Mouse (Mus musculus) heart, postnatal 0 days (tissue): ENCODE data around the gene 9830107B12Rik. TPM values are rescaled to one million over a fixed set of nuclear protein-coding genes. Genes with fewer than 3 reads are reported as not detected.

Source experiments
- ATAC-seq: fragments of 200-750 bp; cut with Nextera tagmentation; 2 replicates; pipeline ENCODE4 v1.8.0; 2017; ENCODE audit warnings: low read depth, moderate number of reproducible peaks, moderate library complexity; ENCODE audit not compliant: insufficient read depth
- DNase-seq: peaks from one replicate; pipeline ENCODE4 v3.0.0-alpha.2; 2016; ENCODE audit warnings: low spot score
- H3K27ac ChIP-seq: fragments of 300-500 bp; sonication (generic); 2 replicates; pipeline ENCODE4 v1.5.1; 2014; ENCODE audit warnings: low read depth, mild to moderate bottlenecking
- H3K27me3 ChIP-seq: fragments of 300-500 bp; sonication (generic); 2 replicates; pipeline ENCODE4 v1.6.1; 2014; ENCODE audit warnings: low read length, mixed read lengths; ENCODE audit not compliant: control insufficient read depth, insufficient read depth
- H3K36me3 ChIP-seq: fragments of 300-500 bp; sonication (generic); replicated peaks from 2 replicates; pipeline ENCODE4 v1.6.1; 2014; ENCODE audit warnings: low read length, mixed read lengths; ENCODE audit not compliant: control insufficient read depth, insufficient read depth
- H3K4me1 ChIP-seq: fragments of 300-500 bp; sonication (generic); 2 replicates; pipeline ENCODE4 v1.6.1; 2014; ENCODE audit warnings: antibody characterized with exemption; ENCODE audit not compliant: control insufficient read depth, insufficient read depth
- H3K4me2 ChIP-seq: fragments of 300-500 bp; sonication (generic); 2 replicates; pipeline ENCODE4 v1.6.1; 2014; ENCODE audit warnings: low read depth, mild to moderate bottlenecking, low read length, moderate library complexity
- H3K4me3 ChIP-seq: fragments of 300-500 bp; sonication (generic); 2 replicates; pipeline ENCODE4 v1.5.1; 2014; ENCODE audit warnings: low read depth, low read length
- H3K9ac ChIP-seq: fragments of 300-500 bp; sonication (generic); replicated peaks from 2 replicates; pipeline ENCODE4 v1.6.1; 2014; ENCODE audit warnings: low read depth, low read length, mixed read lengths
- H3K9me3 ChIP-seq: fragments of 300-500 bp; sonication (generic); replicated peaks from 2 replicates; pipeline ENCODE4 v1.6.1; 2016; ENCODE audit warnings: low read length; ENCODE audit not compliant: control insufficient read depth
- CTCF ChIP-seq: IDR thresholded peaks from 2 replicates; pipeline ENCODE4 v1.5.1; 2016; ENCODE audit warnings: antibody characterized with exemption, control low read depth, low read depth
- EP300 ChIP-seq: IDR thresholded peaks from 2 replicates; pipeline ENCODE4 v1.6.1; 2016; ENCODE audit warnings: antibody characterized with exemption, low read depth
- WGBS: fragments of 180-500 bp; shearing (Covaris S2); extraction: QIAGEN DNeasy Blood & Tissue Kit; methylation state at CpG from one replicate; pipeline ENCODE4 v1.1.7; 2014; 5-methylcytosine and 5-hydroxymethylcytosine counted together
- polyA plus RNA-seq: library from polyadenylated mRNA; unstranded; fragments of >200 nt; fragmentation: Nextera tagmentation; extraction: Ambion mirVana; gene quantifications from 2 replicates; pipeline ENCODE4 v1.2.1, GENCODE M21; 2015
- total RNA-seq: library from RNA; depleted of rRNA; stranded (reverse); fragments of >200 nt; gene quantifications from 2 replicates; pipeline ENCODE4 v1.2.3, GENCODE M21; 2014; ENCODE audit warnings: low replicate concordance

The 9830107B12Rik gene
- total and polyA plus RNA-seq, 2 experiments from 2014 or later: 0.08 TPM; not detected in 1

- H3K36me3 ChIP-seq: no peaks in the 10 kb centered on the region
- no peaks in the 10 kb centered on the region for H3K27me3 ChIP-seq
- no peak for TF ChIP-seq EP300
- TF ChIP-seq CTCF: no peak
- WGBS: 58% methylated on average over 4 of the region's 4 CpGs
- H3K9me3 ChIP-seq: no peaks in the 10 kb centered on the region
- H3K4me2 ChIP-seq: no peak overlapping the region
- no peak overlapping the region for H3K4me3 ChIP-seq
- no peak overlapping the region for H3K27ac ChIP-seq
- H3K9ac ChIP-seq: no peak overlapping the region
- H3K4me1 ChIP-seq: no peaks in the 10 kb centered on the region
- no peak for ATAC-seq
- no peak for DNase-seq
Observed at GRCm38 (mm10) chr17:48107333-48107732, 38.7 kb downstream of the 9830107B12Rik start.

- Histone ChIP-seq H3K36me3 (no peaks in the 10 kb centered on the region), H3K4me2 (0 out of 2 replicates have a peak overlapping the region, but pooled peaks have one; percentile 2), H3K27ac (no peak overlapping the region), H3K9me3 (no peaks in the 10 kb centered on the region), H3K9ac (no peak overlapping the region), H3K4me1 (peaks cover 14% of the 10 kb centered on the region), H3K4me3 (peak overlapping the region; percentile 5; the same call in 1 of the 2 replicates), H3K27me3 (peaks cover 48% of the 10 kb centered on the region)
- ATAC-seq: peak; percentile 84
- TF ChIP-seq CTCF: peak; percentile 98
- no peak for TF ChIP-seq EP300
- 15% methylated on average over 20 of the region's 21 CpGs for whole genome bisulfite sequencing
- DNase-seq: peak; percentile 91
Observed at GRCm38 (mm10) chr17:48100441-48101417, 45.3 kb downstream of the 9830107B12Rik start.

- Histone ChIP-seq H3K4me1 (peaks cover 14% of the 10 kb centered on the region), H3K27ac (no peak overlapping the region)
Observed at GRCm38 (mm10) chr17:48099312-48099711, 46.8 kb downstream of the 9830107B12Rik start.

GRCm38 (mm10) chr17:48098528-48098890 is 47.6 kb downstream of the 9830107B12Rik start:
- H3K9me3 ChIP-seq: peaks cover 2% of the 10 kb centered on the region; the same call in 1 of the 2 replicates
- no peak for TF ChIP-seq CTCF
- TF ChIP-seq EP300: no peak
- no peaks in the 10 kb centered on the region for H3K36me3 ChIP-seq
- no peak overlapping the region for H3K27ac ChIP-seq
- WGBS: under 1% methylated on average over 19 of the region's 19 CpGs
- H3K4me3 ChIP-seq: peak overlapping the region; percentile 34
- peaks cover 70% of the 10 kb centered on the region for H3K27me3 ChIP-seq
- H3K4me2 ChIP-seq: peak overlapping the region; percentile 61
- ATAC-seq (no peak), DNase-seq (no peak)
- H3K4me1 ChIP-seq: peaks cover 14% of the 10 kb centered on the region
- H3K9ac ChIP-seq: no peak overlapping the region

More at GRCm38 (mm10) chr17:48099312-48099711, 46.8 kb downstream of the 9830107B12Rik start:
- WGBS: 16% methylated on average over 11 of the region's 11 CpGs
- Histone ChIP-seq H3K27me3 (peaks cover 62% of the 10 kb centered on the region), H3K9me3 (no peaks in the 10 kb centered on the region), H3K4me2 (no peak overlapping the region), H3K36me3 (no peaks in the 10 kb centered on the region), H3K4me3 (no peak overlapping the region), H3K9ac (no peak overlapping the region)
- no peak for ATAC-seq
- TF ChIP-seq CTCF (no peak), EP300 (no peak)
- DNase-seq: no peak

- Histone ChIP-seq H3K4me3 (peak overlapping the region; percentile 34), H3K27me3 (peaks cover 74% of the 10 kb centered on the region), H3K4me1 (peaks cover 14% of the 10 kb centered on the region), H3K9me3 (peaks cover 5% of the 10 kb centered on the region; the same call in 1 of the 2 replicates), H3K36me3 (no peaks in the 10 kb centered on the region), H3K4me2 (peak overlapping the region; percentile 61), H3K27ac (no peak overlapping the region), H3K9ac (peak overlapping the region; percentile 9; the same call in 1 of the 2 replicates)
- ATAC-seq (no peak), DNase-seq (no peak)
- WGBS: under 1% methylated on average over 34 of the region's 43 CpGs
- TF ChIP-seq EP300: no peak
- no peak for TF ChIP-seq CTCF
Observed at GRCm38 (mm10) chr17:48097743-48098527, 48.1 kb downstream of the 9830107B12Rik start.
